Mouse (Mus musculus) lung, postnatal 10 days (tissue): Measurements from ENCODE around the gene Pltp.

Experiments
- DNase-seq: peaks from one replicate; pipeline ENCODE4 v3.0.0; 2021

Gene Pltp

GRCm38 (mm10) chr2:164845782-164846181, 11.7 kb downstream of the Pltp start:
- DNase-seq = no peak

GRCm38 (mm10) chr2:164835164-164835563, 22.3 kb downstream of the Pltp start:
- DNase-seq = no peak

DNA sequence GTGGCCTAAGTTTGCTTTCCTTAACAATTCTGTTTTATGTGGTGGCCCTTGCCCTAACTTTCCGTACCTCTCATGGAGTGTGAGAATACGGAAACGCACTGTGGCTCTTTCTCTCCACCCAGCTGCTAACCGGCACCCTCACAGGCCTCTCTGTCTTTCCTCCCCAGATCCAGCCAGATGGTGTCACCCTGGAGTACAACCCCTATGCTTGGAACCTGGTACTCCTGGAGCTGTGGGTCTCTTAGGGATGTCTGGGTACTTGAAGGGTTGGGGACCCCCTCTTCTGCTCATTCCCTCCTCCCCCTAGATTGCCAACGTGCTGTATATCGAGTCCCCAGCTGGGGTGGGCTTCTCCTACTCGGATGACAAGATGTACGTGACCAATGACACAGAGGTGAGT, 23.0 kb downstream of the Pltp start:
- DNase-seq = peak; percentile 47

DNA sequence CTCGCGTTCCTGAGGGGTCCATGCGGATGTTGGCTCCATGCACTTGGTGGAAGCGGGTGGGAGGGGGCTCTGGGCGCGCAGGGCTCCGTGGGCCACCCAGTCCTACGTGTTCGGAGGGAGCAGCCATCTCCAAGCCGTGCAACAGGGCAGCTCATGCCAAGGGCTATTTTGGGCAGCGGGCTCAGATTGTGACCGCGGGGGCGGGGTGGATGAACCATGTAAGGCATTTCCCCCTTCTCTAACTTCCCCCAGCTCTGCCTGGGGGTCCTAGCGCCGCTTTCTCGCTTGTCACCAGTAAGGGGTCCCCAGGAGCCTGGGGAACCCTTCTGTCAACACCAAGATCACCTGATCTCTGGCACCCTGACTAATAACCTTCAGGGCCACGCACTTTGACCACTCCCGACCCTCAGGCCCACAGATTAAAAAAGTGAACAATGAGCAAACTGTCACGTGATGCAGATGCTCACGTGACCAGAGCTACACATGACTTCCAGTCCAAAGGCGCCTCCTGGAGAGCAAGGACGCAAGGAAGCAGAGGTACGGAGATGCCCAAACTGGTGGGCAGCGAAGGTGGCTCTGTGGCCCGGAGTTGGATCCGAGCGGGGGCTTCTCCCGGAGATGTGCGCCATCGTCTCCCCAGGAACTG, 24.1 kb downstream of the Pltp start, which contains the start of gene Neurl2:
Gene Neurl2, minus strand, starts transcription at position 143 of the 646 bp plus-strand sequence.
- DNase-seq = peak; percentile 94

DNA sequence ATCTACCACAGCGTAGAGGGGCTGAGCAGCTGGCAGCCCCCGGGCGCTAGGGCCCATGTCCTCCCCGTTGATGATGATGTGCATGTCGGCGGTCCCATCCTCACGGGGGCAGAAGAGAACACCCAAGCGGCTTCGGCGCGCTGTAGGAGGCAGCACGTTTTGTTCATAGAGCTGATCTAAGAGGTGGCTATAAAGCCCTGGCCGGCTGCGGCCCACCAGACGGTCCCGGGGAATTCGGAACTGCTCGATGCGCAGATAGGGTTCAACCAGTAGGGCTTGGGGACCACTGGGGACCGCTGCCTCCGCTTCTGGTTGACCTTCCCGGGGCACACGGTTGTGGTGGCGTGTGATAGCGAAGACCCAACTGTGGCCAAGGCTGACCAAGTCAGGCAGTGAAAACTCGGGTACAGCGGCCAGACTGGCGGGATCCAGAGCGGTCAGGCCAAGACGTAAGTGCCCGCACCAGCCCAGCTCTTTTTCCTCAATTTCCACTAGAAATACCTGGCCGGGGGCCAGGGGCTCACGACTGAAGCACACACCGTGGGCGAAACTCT, 24.7 kb downstream of the Pltp start, which contains the start of gene Ctsa:
Gene Ctsa, plus strand, starts transcription at position 126 of the 554 bp plus-strand sequence.
- peak; percentile 90 for DNase-seq

- DNase-seq = no peak
Observed at GRCm38 (mm10) chr2:164832032-164832747, 25.3 kb downstream of the Pltp start.

- no peak for DNase-seq
Observed at GRCm38 (mm10) chr2:164831029-164831428, 26.5 kb downstream of the Pltp start.

DNA sequence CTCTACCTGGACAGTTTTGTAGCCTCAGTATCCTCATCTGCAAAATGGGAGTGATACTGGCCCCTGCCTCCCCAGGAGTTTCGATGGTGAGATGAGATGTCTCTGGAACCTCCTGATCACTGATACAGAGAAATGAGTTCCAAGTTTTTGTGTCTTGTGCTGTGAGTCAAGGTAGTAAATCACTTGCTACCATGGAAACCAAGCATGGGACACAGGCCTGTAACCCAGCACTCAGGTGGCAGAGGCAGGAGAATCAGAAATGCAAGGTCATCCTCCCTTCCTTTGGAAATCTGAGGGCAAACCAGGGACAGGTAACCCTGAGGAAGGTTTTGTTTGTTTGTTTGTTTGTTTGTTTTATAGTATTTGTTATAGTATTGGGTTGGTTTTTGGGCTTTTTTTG, 28.4 kb downstream of the Pltp start:
- DNase-seq = no peak

GRCm38 (mm10) chr2:164828437-164828836, 29.1 kb downstream of the Pltp start, which contains the start of gene Spata25:
Spata25 (minus strand) TSS chr2:164828537.
- no peak for DNase-seq

DNA sequence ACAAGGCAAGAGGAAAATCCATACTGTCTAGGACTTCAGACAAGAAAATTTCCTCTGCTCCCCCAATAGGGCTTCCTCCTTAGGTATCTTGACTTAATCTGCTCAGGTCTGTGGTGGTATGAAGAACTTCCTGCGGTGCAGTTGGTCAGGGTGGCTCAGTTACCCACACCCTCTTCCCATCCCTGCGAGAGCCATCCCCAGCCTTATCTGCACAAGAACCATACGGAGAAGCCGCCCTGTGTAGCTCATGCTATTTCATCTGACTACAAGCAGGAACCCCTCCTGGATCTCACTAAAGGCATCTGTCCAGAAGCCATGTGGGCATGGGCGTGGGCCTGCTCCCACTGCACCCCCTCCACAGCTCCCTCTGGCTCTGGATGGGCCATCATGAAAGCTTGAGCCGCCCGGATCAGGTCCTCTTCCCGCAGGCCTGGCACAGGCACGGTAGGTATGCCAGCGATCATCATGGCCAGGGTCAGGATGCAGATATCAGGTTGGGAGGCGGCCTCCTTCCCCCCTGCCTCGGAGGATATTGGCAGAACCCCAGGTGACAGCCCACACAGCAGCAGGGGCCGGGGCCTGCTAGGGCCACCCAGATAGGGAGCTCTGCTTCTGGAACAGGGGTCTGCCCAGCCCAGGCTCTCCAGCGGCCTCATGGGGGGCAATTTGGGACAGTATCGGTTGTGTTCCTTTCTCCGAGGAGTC, 30.2 kb downstream of the Pltp start:
- no peak for DNase-seq

DNA sequence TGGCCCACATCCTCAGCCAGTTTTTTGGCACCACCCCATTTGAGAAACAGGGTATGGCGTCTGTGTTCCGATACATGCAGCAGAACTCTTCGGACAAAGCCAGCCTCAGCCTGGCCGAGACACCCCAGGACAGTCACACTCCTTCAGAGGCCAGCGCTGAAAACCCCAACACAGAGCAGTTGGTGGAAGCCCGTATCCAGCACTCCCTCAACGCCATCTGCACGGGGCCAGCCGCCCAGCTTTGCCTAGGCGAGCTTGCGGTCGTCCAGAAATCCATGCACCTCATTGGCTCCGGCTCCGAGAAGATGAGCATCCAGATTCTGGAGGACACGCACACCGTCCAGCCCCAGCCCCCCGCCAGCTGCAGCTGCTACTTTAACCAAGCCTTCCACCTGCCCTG, 32.0 kb downstream of the Pltp start:
- no peak for DNase-seq

DNA sequence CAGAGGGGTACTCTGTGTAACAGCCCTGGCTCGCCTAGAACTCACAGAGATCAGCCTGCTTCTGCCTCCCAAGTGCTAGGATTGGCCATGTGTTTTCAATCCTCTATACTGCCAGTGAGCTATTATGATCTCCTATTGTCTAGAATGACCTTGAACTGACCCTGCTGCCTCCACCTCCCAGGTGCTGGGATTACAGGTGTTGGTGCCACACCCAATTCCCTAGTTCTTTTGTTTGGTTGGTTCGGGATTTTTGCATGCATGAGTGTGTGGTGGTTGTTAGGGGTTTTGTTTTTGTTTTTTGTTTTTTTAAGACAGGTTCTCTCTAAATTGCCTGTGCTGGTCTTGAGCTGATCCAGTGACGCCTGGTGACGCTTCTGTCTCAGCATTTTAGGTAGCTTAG, 33.5 kb downstream of the Pltp start:
- no peak for DNase-seq

- no peak for DNase-seq
Observed at GRCm38 (mm10) chr2:164823181-164823585, 34.3 kb downstream of the Pltp start.

DNA sequence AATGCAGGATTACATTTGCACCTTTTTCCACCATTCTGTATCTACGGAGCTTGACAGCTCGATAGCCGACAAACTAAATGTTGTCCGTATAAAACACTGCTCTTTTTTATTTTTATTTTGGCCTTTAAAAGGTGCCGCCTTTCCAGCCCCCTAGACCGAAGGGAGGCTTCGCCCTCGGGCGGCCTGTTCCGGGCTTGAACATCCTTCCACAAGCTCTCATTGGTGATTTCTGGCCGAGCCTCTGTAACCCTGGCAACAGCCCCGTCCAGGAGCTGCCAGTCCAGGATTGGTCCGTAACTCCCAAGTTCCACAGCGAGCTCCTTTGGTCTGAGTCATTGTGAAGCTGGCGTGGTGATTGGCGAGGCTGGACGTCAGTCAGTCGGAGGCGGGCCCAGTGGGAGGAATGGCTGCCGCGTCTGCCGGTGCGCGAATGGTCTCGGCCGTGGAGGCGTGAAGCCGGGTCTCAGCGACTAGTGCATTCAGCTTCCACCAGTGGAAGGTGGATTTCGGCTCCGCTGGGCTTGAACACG, 34.8 kb downstream of the Pltp start, which contains the start of gene Zswim1:
Gene Zswim1, plus strand, starts transcription at position 51 of the 530 bp plus-strand sequence.
- DNase-seq = peak; percentile 100

- DNase-seq = no peak
Observed at GRCm38 (mm10) chr2:164821060-164821459, 36.5 kb downstream of the Pltp start.

DNA sequence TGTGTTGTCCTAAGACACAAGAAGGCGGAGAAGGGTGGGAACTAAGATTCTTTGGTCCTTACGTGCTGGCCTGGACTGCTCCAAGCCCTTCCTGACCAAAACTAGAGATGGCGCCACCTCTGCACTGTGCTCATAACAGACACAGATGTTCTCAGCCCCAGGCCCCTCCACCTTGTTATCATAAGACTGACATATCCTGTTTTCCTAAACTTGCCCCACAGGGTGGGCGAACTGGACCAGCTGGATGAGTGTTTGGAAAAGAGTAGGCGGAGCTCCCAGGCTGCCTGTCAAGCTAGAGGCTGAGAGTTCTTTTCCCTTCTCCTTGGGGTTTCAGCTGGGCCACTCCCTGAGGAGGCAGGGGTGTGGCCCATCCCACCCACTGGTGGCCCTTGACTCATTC, 39.8 kb downstream of the Pltp start:
- peak; percentile 58 for DNase-seq

DNA sequence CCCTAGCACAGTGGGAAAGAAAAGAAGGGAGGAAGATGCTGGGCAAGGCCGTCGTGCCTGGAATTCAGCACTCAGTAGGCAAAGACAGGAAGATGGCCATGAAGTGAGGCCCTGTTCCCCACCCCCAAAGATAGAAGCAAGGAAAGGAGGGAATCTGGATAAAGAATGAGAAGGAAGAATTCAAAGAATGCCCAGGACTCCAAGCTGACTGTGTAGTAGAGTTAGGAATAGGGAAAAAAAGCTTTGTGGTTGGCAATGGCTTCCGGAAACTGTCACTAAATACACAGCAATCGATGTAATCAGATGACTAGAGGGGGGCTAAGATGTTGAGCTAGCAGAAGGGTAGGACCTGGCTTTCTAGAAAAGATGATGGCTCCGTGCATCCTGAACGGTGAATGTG, 40.3 kb downstream of the Pltp start:
- no peak for DNase-seq

DNA sequence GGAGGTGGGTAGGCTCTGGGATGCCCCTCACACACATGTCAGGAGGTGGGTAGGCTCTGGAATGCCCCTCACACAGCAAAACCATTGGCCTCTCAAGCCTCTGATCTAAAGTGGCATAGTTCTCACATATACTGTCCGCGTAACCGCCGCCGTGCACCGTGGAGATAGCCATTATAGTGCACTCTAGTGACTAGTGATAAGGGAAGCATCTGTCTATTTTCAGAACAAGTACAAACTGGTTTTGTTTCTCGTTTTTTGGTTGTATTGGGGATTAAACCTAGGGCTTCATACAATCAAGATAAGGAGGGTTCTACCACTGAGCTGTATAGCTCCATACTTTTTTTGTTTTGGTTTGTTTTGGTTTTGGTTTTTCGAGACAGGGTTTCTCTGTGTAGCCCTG, 41.7 kb downstream of the Pltp start:
- DNase-seq = no peak

GRCm38 (mm10) chr2:164815348-164815747, 42.2 kb downstream of the Pltp start:
- no peak for DNase-seq

- no peak for DNase-seq
Observed at GRCm38 (mm10) chr2:164813557-164813956, 44.0 kb downstream of the Pltp start.

DNA sequence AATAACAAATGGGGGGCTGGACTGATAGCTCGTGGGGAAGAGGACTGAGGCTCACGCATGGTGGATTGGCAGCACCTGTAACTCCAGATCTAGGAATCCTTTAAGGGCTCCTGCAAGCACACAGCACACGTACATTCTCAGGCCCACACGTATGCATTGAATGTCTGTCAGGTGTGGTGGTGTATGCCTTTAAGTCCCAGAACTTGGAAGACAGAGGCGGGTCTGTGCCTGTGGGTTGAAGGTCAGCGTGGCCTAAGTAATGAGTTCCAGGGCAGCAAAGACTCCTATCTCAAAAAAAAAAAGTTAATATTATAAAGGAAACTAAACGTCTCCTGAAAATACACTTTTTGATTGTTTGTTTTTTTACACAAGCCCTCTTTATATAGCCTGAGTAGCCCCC, 50.9 kb downstream of the Pltp start:
- no peak for DNase-seq

- DNase-seq = no peak
Observed at GRCm38 (mm10) chr2:164805332-164805718, 52.2 kb downstream of the Pltp start.
